Mouse (Mus musculus): Measurements from ENCODE around the gene Cd24a.

The Cd24a gene

DNA sequence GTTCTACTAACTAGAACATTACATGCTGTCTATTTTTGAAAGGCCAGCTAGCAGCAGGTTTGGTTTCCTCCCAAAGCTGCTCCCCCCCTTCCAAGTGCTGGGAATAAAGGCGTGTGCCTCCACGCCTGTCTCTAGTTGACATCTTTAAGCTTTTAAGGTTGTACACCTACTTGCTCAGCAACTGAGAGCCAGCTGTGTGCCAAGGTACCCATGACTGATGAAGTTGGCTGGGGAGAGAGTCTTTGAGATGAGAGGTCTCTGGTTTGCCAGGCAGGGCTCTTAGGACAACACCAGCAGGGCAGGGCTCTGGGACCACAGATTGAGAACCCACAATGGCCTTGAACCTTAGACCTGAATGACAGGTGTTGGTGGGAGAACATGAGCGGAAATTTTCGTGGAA lies 6.5 kb downstream of the Cd24a start:
- DNase-seq (ENCODE audit: low read depth, low spot score) = no peak

DNA sequence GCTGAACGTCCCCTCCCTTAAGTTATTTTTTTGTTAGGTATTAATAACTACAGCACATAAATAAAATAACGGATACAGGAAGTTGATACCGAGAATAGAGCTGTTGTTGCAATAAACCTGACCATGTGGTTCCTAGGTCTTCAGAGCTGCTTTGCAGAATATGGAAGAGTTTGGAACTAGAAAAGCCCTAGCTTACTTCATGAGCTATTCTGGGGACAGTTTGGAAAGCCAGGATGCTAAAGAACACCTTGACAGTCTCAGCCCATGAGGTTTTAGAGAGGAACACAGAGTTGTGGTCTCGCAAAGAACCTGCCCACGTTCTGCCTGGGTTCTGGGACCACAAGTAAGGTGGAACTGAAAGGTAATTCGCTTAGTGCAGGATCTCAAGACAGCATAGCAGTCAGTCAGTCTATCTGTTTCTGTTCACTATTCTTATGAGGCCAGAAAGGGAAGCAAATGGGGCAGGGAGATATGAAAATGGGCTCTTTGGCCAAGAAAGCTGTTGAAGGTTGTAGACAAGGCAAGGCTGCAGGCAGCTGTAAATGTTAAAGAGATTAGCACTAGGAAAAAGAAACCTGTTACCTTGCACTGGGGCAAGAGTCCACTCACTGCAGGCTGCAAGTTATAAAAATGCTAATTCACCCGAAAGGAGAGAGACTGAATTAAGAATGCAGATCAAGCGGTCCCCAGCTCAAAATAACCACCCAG lies 10.5 kb downstream of the Cd24a start:
- no peak for DNase-seq (ENCODE audit: low read depth, low spot score)

DNA sequence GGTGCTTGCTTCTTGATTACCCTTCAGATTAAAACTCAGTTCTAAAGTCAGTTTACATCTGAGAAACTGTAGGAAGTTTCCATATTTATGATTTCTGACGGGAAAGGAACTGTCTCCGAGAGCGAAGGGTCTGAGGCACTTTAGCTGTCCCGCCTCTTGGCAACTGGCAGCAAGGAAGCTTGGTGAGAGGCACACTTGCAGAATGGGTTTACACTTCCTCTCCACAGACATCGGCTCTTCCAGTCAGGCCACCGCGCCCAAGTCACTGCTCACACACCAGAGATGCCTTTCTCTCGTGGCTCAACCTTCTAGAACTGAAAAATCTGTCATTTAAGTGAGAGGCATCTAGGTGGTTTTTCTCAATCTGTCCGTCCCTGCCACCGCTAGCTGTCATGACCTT lies 13.4 kb downstream of the Cd24a start:
- DNase-seq (ENCODE audit: low read depth, low spot score) = no peak

DNA sequence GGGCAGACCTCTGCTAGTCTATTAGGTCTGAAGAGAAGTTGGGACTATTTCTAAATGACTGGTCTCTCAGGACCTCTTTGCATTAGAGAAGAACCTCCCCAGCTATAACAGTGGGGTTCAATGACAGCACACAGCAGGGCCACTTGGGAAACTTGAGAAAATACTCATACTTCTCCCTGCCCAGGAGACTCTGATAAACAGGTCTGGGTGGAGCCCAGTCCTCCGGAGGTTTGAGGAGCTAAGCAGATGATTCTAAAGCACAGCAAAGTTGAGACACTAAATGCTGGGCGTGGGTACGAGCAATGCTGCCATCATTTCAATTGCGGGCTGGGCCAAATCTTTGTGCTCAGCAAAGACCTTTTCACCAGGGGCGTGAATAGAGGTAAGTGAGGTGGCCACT lies 15.1 kb downstream of the Cd24a start:
- DNase-seq (ENCODE audit: low read depth, low spot score) = no peak

DNA sequence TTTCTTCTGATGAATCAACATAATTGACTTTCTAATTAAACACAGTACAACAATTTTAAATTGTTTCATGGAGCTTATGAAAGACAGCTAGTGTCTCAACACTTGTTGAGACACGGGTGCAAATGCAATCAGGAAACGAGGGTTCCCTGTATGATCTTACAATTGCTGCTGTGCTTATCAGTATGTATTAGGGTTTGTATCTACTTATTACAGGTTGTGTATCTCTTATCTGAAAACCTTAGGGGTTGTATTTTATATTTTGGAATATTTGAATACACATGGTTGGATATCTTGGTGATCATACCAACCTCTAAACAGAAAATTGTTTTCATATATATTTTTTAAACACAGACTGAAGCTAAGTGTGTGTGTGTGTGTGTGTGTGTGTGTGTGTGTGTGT lies 16.1 kb downstream of the Cd24a start:
- DNase-seq (ENCODE audit: low read depth, low spot score) = no peak

DNA sequence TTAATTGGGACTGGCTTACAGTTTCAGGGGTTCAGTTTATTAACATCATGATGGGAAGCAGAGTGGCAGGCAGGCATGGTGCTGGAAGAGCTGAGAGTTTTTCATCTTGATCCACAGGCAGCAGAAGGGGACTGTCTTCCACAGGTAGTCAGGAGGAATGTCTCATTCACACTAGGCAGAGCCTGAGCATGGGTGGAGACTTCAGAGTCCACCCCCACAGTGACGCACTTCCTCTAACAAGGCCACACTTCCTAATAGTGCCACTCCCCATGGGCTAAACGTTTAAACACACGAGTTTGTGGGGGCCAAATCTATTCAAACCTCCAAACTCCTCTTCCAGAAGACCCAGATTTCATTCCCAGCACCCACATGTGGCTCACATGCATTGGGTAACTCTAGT lies 16.8 kb downstream of the Cd24a start:
- no peak for DNase-seq (ENCODE audit: low read depth, low spot score)

DNA sequence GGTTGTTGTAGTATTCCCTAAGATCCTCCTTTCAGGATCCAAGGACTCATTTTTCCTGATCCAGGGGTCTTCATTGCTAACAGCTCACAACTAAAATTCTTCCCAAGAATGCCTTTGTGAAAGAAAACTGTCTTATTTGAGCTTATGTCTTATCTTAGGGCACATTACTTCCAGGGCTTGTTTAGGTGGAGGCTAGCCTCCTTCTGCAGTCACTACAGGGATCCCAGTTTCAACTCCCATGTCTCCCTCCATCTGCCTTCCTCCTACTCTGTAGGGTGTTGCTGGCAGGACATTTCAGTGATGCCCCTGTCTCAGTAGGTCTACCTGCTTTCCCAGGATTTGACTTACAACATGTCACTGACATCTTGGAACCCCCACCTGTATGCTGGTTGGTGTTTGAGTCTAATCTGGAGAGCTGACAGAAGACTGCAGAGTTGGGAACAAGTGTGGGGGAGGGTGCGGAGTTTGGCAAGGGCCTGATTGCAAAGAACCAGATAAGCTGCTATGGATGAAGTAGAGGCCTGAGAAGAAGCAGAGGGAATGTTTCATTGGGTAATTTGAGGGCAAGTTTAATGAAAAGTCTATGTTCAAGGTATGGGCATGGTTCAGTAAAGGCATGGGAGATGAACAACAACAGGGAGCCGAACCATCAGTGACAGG lies 20.1 kb downstream of the Cd24a start:
- no peak for DNase-seq (ENCODE audit: low read depth, low spot score)

DNA sequence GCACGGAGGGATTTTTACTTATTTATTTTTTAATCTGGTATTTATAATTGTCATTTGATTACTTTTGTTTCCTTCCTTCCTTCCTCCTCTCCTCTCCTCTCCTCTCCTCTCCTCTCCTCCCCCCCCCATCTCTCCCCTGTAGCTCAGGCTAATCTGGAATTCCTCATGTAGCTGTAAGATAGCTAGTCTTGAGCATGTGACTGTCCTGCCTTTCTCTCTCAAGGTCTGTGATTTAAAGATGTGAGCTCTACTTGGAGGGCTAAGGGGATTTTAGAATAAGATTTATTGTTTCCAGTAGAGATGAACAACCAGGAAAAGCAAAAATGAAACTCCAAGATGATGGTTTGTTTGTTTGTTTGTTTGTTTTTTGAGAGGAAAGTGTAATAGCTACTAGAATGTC lies 23.0 kb downstream of the Cd24a start:
- no peak for DNase-seq (ENCODE audit: low read depth, low spot score)

DNA sequence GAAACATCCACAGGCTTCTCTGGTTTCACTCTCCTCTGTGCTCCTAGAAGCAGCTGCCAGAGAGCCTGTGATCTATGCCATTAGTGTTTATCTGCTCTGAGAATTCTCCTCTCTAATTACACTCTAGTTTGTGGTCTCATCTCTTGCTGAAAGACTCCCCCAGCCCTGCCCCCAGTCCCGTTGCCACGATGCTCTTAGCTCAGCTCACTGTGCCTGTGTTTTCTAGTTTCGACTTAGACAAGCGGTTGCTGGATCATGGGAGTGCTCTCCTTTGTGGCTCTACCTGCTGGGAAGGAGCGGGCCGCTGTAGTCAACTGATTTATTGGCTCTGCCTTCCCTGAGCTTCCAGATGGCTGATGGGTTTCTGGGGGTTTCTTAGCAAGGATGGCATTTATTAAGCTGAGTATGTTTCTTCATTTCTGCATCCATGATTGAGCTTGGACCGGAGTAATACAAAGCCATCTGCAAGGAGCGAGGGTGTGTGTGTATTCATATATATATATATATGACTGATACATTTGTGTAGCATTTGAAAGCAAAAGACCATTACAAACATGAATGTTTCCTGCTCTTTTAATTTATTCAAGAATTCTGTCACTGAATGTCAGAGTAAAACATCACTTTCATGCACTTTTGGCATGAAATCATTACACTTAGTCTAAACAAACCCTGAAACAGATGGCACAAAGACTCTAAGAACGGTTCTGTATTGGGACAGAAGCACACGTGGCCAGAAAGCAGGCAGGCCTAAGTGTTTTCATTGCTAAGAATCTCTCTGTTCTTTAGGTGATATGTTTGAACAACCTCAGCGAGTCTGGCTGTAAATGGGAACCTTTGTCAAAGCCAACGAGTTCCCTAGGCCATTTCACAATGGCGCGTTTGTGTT lies 23.7 kb downstream of the Cd24a start:
- DNase-seq (ENCODE audit: low read depth, low spot score) = peak; percentile 31

DNA sequence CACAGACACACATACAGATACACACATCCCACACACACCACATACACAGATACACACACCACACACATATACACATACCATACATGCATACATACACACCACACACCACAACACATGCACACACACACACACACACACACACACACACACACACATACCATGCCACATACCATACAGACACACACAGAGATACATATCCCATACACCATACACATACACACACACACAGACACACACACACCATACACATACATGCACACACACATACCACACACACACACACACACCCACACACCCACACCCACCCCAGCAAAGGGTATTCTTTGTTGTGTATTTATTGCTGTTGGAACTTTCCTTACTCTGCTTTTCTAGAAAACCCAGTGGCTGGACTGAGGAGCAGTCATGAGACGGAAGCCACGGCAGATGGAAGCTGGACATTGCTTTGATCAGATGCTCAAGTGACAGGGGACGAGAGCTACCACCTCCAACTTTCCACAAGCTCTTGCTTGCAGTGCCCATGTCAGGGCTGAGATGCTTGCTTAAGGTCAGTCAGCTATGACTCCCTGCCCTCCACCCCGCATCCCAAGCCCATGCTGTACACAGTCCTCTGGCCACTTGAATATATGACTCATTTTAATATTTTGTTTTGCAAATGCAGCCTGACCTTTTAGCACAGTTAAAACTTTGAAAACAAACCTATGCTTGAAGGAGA lies 26.0 kb downstream of the Cd24a start:
- DNase-seq (ENCODE audit: low read depth, low spot score) = no peak

DNA sequence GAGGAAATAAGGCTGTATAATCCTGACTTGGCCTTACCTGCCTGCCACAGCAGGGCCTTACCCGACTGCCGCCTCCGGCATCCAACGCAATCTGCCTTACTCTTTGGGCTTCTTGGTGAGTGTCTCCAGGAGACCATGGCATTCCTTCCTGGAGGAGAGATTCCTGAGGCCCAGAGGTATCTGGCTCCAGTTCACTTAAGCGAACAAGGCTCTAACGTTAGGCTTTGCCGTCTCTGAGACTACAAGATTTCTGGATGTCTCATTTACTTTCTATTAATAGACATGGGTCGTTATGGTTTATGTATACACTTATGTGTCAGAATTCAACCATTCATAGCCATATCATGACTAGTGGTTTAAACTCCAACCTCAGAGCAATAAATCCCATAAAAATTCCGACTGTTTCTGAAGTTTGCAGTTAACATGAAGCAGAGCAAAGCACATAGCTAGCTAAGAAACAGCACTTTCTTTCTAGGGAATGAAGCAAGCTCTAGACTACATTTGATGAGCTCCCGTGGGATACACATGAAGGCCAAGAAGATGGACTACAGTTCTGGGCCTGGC lies 26.7 kb downstream of the Cd24a start:
- no peak for DNase-seq (ENCODE audit: low read depth, low spot score)

DNA sequence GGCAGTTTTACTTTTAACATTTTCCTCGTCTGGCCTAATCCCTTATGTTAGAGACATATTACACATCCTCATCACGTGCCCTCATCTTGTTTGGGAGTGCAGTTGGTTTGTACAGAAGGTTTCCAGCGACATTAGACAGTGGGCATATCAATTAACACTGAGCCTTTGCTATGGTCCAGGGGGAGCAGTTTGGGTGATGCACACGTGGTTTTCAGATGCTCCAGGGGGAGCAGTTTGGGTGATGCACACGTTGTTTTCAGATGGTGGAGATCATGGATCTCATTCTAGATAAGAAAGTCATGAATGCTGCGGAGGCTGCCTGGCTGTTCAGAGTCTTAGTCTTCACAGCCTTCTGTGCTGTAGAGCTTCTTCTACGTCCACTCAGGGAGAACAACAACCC lies 27.8 kb downstream of the Cd24a start:
- DNase-seq (ENCODE audit: low read depth, low spot score) = no peak

DNA sequence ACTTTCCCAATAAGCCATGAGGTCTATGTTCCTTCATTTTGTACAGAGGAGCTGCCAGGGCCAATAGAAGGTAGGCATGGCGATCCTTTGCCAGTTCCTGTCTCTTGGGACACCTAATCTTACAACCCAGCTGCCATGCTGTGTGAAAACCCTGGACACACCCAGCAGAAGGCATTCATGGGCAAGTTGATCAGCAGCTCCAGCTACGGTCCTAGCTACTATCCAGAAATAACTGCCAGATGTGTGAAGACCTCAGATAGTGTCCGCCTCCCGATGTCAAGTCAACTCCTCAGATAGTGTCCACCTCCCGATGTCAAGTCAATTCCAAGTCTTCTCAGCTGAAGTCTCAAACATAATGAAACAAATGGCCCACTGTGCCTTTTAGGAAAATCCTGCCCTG lies 31.4 kb downstream of the Cd24a start:
- DNase-seq (ENCODE audit: low read depth, low spot score) = no peak

DNA sequence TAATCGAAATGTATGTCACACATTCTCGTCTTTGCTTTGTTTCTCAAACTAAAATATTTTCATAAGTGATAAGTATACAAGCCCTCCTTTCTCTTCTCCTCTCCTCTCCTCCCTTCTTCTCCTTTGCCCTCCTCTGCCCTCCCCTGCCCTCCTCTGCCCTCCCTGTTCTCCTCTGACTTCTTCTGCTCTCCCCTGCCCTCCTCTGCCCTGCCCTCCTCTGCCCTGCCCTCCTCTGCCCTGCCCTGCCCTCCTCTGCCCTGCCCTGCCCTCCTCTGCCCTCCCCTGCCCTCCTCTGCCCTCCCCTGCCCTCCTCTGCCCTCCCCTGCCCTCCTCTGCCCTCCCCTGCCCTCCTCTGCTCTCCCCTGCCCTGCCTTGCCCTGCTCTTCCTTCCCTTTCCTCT lies 31.9 kb downstream of the Cd24a start:
- DNase-seq (ENCODE audit: low read depth, low spot score) = no peak

DNA sequence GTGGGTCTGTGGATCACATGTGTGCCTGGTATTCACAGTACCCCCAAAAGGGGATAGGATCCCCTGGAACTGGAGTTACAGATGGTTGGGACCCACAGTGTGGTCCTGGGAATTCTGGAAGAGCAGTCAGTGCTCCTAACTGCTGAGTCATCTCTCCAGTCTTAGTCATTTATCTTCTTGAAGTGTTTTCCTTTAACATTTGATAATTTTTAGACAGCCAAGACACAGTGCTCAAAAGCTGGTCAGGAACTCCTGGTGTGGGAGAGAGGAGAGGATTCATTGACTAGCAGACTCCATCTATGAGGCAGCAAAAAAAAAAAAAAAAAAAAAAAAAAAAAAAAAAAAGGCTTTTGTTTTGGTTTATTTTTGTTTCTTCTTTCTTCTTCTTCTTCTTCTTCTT lies 33.0 kb downstream of the Cd24a start:
- DNase-seq (ENCODE audit: low read depth, low spot score) = no peak

DNA sequence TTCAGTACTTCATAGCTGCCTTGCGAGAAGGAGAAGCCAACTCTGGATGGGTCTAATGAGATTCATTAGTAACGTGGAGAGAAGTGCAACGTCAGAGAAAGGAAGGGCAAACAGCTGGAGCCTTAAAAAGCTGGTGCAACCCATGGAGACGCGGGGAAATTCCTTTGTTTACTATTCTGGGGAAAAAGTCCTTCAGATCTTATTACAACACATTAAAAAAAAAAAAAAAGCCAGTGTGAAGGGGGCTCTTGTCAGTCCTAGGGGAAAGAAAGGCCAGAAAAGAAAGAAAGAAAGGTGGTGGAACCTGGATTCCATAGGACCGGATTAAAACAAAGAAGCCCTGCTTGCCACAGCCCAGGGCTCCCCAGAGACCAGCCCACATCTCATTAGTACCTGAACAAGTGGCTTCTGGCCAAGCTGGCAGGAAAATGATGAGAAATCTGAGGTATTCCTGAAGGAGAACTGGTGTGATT lies 41.0 kb downstream of the Cd24a start:
- DNase-seq (ENCODE audit: low read depth, low spot score) = no peak

DNA sequence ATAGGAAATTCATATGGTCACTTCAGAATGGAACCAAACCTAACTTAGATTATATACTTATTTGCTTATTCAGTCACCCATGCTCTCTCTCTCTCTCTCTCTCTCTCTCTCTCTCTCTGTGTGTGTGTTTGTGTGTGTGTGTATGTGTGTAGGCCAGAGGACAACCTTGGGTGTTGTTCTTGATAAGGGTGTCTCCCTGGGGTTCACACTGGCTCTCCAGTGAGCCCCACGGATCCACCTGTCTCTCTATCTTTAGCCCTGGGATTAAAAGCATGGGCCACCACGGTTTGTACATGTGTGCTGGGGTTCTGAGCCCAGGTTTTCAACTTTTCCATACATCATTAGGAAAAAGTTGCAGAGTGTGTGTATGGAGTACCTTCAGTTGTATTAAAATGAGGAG lies 41.9 kb downstream of the Cd24a start:
- DNase-seq (ENCODE audit: low read depth, low spot score) = no peak

DNA sequence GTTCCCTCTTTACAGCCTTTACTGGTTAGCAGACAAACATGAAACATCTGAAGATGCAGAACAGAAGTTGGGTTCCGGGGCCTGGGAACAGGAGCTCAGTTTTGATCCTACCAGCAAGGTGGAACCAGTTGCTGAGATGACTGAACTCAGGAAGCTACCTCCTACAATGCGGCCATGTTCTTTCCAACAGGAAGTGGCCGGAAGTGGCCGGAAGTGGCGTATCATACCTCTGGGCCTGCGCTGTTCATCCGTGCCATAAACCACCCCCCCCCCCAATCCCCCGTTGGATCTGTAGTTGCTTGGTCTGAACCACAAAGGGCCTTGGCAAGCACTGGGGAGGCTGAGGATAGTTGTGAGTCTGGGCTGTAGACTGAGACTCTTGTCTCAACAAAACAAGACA lies 45.4 kb downstream of the Cd24a start:
- DNase-seq (ENCODE audit: low read depth, low spot score) = no peak

DNA sequence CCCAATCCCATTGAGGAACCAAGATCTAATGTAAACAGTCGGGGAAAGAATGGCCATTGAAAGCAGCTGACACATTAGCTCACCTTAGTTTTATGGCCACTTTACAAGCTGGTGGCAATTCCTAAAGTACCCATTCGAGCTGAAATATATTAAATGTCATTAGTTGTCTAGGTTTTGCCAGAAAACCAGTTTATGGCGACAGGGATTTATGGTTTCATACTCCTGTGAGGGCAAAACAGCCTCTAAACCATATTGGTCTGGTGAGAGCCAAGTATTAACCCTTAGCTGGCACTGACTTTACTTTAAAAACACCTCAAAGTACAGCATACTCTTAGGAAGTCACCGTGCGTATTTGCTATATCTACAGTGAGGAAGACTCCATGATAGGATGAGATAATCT lies 46.3 kb downstream of the Cd24a start:
- DNase-seq (ENCODE audit: low read depth, low spot score) = no peak

DNA sequence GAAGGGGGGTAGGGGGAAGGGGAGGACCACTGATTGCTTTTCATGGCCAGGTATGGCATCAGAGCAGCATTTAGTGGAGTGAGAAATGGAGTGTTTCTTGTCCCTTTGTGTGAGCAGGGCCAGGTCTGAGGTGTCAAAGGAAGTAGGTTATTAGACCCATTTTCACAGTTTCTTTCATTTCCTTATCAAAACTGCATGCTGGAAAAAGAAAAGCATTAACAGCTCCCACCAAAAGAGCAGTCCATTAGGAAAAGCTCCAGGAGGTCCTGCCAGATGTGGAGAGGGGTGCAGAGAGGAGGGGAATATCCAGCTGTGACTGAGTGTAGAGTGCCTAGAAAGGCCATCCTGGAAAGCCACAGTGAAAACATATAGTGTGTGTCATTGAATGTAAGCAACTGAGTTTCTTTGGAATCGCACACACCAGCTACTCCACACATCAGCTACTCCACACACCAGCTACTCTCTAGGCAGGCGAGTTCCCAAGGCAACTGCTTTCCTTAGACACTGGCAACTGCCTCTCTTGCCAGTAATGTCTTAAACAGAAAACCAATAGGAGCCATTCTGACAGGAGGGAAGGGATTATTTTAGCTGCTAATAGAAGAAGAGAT lies 46.8 kb downstream of the Cd24a start:
- peak; percentile 35 for DNase-seq (ENCODE audit: low read depth, low spot score)

DNA sequence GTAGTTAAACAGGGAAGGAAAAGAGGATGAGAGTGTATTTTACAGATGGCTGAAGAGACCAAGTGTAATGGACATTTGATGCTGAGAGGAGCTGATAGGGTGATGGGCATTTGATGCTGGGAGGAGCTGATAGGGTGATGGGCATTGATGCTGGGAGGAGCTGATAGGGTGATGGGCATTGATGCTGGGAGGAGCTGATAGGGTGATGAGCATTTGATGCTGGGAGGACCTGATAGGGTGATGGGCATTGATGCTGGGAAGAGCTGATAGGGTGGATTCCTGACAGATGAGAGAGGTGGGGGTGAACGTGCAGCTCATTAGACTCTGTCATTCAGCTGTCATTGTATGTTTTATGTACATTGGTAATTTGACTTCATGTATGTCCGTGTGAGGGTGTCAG lies 47.5 kb downstream of the Cd24a start:
- no peak for DNase-seq (ENCODE audit: low read depth, low spot score)

Data from brain, adult 2 months (tissue).